Mouse (Mus musculus): Measurements from ENCODE around the gene Chic2. TPM values are rescaled to one million over a fixed set of nuclear protein-coding genes. Genes with fewer than 3 reads are reported as not detected.

The Chic2 gene
- polyA plus RNA-seq, 1 experiment from 2014 or later, result 56.3 TPM

- no peak for DNase-seq (ENCODE audit: low read depth, low spot score)
- ATAC-seq, result no peak
- in situ Hi-C loops (cut with MboI; ENCODE audit: low pct_unique_long_range_greater_than_20kb), result no loop called here
- peaks cover 21% of the 10 kb centered on the region for H3K27me3 ChIP-seq
- CTCF ChIA-PET, result interaction anchor here (1.0 to 2.3 kb wide), 3 partner anchors 10 to 53 kb away, joined by 3 to 5 read pairs (median 3); no protein-coding TSS in a partner anchor
- POLR2A ChIA-PET, result interaction anchor here (0.9 kb wide), 1 partner anchor 107 kb away, joined by 7 read pairs; no protein-coding TSS in a partner anchor
- TF ChIP-seq CTCF (IDR thresholded peaks at IDR 0.05), result no peak
Observed at GRCm38 (mm10) chr5:75067125-75067756, 22.7 kb upstream of the Chic2 start.

GRCm38 (mm10) chr5:75066715-75067114, 22.1 kb upstream of the Chic2 start:
- in situ Hi-C loops (cut with MboI; ENCODE audit: low pct_unique_long_range_greater_than_20kb), result no loop called here
- no peak for TF ChIP-seq CTCF (IDR thresholded peaks at IDR 0.05)
- H3K27me3 ChIP-seq, result peaks cover 19% of the 10 kb centered on the region
- DNase-seq (ENCODE audit: low read depth, low spot score) (no peak), ATAC-seq (no peak)
- ChIA-PET POLR2A (interaction anchor here (0.9 kb wide), 1 partner anchor 107 kb away, joined by 7 read pairs; no protein-coding TSS in a partner anchor), CTCF (interaction anchor here (1.0 to 2.3 kb wide), 4 partner anchors 9 to 52 kb away, joined by 3 to 5 read pairs (median 3); no protein-coding TSS in a partner anchor)

GRCm38 (mm10) chr5:75063177-75063576, 18.6 kb upstream of the Chic2 start:
- DNase-seq (ENCODE audit: low read depth, low spot score), result no peak
- CTCF ChIA-PET, result interaction anchor here (1.0 to 1.3 kb wide), 2 partner anchors 11 to 31 kb away, joined by 3 read pairs; no protein-coding TSS in a partner anchor

GRCm38 (mm10) chr5:75051109-75051508, 6.5 kb upstream of the Chic2 start:
- in situ Hi-C loops (cut with MboI; ENCODE audit: low pct_unique_long_range_greater_than_20kb), result no loop called here
- CTCF ChIA-PET, result interaction anchor here (1.2 to 1.5 kb wide), 2 partner anchors 35 to 90 kb away, joined by 3 to 4 read pairs; no protein-coding TSS in a partner anchor
- POLR2A ChIA-PET, result interaction anchor here (0.6 kb wide), 1 partner anchor 1062 kb away, joined by 4 read pairs; no protein-coding TSS in a partner anchor
- TF ChIP-seq CTCF (IDR thresholded peaks at IDR 0.05), result no peak
- H3K27me3 ChIP-seq, result no peaks in the 10 kb centered on the region
- no peak for ATAC-seq
- no peak for DNase-seq (ENCODE audit: low read depth, low spot score)

More at GRCm38 (mm10) chr5:75063177-75063576, 18.6 kb upstream of the Chic2 start:
- in situ Hi-C loops (cut with MboI; ENCODE audit: low pct_unique_long_range_greater_than_20kb), result no loop called here
- no peak for TF ChIP-seq CTCF (IDR thresholded peaks at IDR 0.05)
- POLR2A ChIA-PET, result no interaction called here
- peaks cover 5% of the 10 kb centered on the region for H3K27me3 ChIP-seq
- peak; percentile 8 for ATAC-seq

GRCm38 (mm10) chr5:75046681-75047321, 2.2 kb upstream of the Chic2 start:
- no peak for DNase-seq (ENCODE audit: low read depth, low spot score)
- in situ Hi-C loops (cut with MboI; ENCODE audit: low pct_unique_long_range_greater_than_20kb), result loop anchor here (5.0 to 10.0 kb wide), 2 partner anchors 84 to 252 kb away; no protein-coding TSS in a partner anchor
- CTCF ChIA-PET, result no interaction called here
- no peaks in the 10 kb centered on the region for H3K27me3 ChIP-seq
- no peak for ATAC-seq
- POLR2A ChIA-PET, result no interaction called here
- no peak for TF ChIP-seq CTCF (IDR thresholded peaks at IDR 0.05)

- POLR2A ChIA-PET, result no interaction called here
- in situ Hi-C loops (cut with MboI; ENCODE audit: low pct_unique_long_range_greater_than_20kb), result loop anchor here (5.0 to 10.0 kb wide), 2 partner anchors 83 to 251 kb away; no protein-coding TSS in a partner anchor
- CTCF ChIA-PET, result no interaction called here
- TF ChIP-seq CTCF (IDR thresholded peaks at IDR 0.05), result no peak
- H3K27me3 ChIP-seq, result no peaks in the 10 kb centered on the region
- DNase-seq (ENCODE audit: low read depth, low spot score) (no peak), ATAC-seq (no peak)
Observed at GRCm38 (mm10) chr5:75045371-75045770, 797 bp upstream of the Chic2 start.

GRCm38 (mm10) chr5:75043621-75044301, 813 bp downstream of the Chic2 start:
- H3K27me3 ChIP-seq, result no peaks in the 10 kb centered on the region
- ChIA-PET CTCF (interaction anchor here (1.0 kb wide), 1 partner anchor 11 kb away, joined by 3 read pairs; no protein-coding TSS in a partner anchor), POLR2A (interaction anchor here (0.8 kb wide), 1 partner anchor 84 kb away, joined by 5 read pairs; no protein-coding TSS in a partner anchor)
- in situ Hi-C loops (cut with MboI; ENCODE audit: low pct_unique_long_range_greater_than_20kb), result loop anchor here (10.0 kb wide), 1 partner anchor 249 kb away; no protein-coding TSS in a partner anchor
- DNase-seq (ENCODE audit: low read depth, low spot score), result no peak
- no peak for TF ChIP-seq CTCF (IDR thresholded peaks at IDR 0.05)
- ATAC-seq, result peak; percentile 34

- ChIA-PET POLR2A (interaction anchor here (0.7 kb wide), 1 partner anchor 94 kb away, joined by 3 read pairs; no protein-coding TSS in a partner anchor), CTCF (interaction anchor here (1.0 to 1.7 kb wide), 2 partner anchors 10 to 12 kb away, joined by 3 to 5 read pairs; no protein-coding TSS in a partner anchor)
- DNase-seq (ENCODE audit: low read depth, low spot score), result no peak
- no peak for TF ChIP-seq CTCF (IDR thresholded peaks at IDR 0.05)
- no peaks in the 10 kb centered on the region for H3K27me3 ChIP-seq
- in situ Hi-C loops (cut with MboI; ENCODE audit: low pct_unique_long_range_greater_than_20kb), result loop anchor here (10.0 kb wide), 1 partner anchor 248 kb away; no protein-coding TSS in a partner anchor
- no peak for ATAC-seq
Observed at GRCm38 (mm10) chr5:75043011-75043445, 1.5 kb downstream of the Chic2 start.

GRCm38 (mm10) chr5:75039307-75039706, 5.3 kb downstream of the Chic2 start:
- no peak for ATAC-seq
- in situ Hi-C loops (cut with MboI; ENCODE audit: low pct_unique_long_range_greater_than_20kb), result no loop called here

GRCm38 (mm10) chr5:75035475-75035874, 9.1 kb downstream of the Chic2 start:
- ChIA-PET POLR2A (interaction anchor here (0.9 kb wide), 1 partner anchor 16 kb away, joined by 3 read pairs; no protein-coding TSS in a partner anchor), CTCF (interaction anchor here (1.0 to 2.4 kb wide), 6 partner anchors 9 to 93 kb away, joined by 3 to 7 read pairs (median 5); no protein-coding TSS in a partner anchor)
- ATAC-seq (no peak), DNase-seq (ENCODE audit: low read depth, low spot score) (no peak)
- in situ Hi-C loops (cut with MboI; ENCODE audit: low pct_unique_long_range_greater_than_20kb), result no loop called here
- no peaks in the 10 kb centered on the region for H3K27me3 ChIP-seq
- no peak for TF ChIP-seq CTCF (IDR thresholded peaks at IDR 0.05)

More at GRCm38 (mm10) chr5:75039307-75039706, 5.3 kb downstream of the Chic2 start:
- ChIA-PET POLR2A (interaction anchor here (0.7 to 0.9 kb wide), 4 partner anchors 17 to 78 kb away, joined by 3 to 5 read pairs (median 4); no protein-coding TSS in a partner anchor), CTCF (interaction anchor here (1.1 to 1.4 kb wide), 3 partner anchors 24 to 117 kb away, joined by 3 read pairs; no protein-coding TSS in a partner anchor)
- H3K27me3 ChIP-seq, result no peaks in the 10 kb centered on the region
- no peak for TF ChIP-seq CTCF (IDR thresholded peaks at IDR 0.05)
- DNase-seq (ENCODE audit: low read depth, low spot score), result no peak

Data from Patski (cell line).